Mouse (Mus musculus): ENCODE measurements around the gene 6430550D23Rik. TPM values are rescaled to one million over a fixed set of nuclear protein-coding genes. Genes with fewer than 3 reads are reported as not detected.

Gene 6430550D23Rik
- polyA plus RNA-seq, 1 experiment from 2014 or later: 1.9 TPM

DNA sequence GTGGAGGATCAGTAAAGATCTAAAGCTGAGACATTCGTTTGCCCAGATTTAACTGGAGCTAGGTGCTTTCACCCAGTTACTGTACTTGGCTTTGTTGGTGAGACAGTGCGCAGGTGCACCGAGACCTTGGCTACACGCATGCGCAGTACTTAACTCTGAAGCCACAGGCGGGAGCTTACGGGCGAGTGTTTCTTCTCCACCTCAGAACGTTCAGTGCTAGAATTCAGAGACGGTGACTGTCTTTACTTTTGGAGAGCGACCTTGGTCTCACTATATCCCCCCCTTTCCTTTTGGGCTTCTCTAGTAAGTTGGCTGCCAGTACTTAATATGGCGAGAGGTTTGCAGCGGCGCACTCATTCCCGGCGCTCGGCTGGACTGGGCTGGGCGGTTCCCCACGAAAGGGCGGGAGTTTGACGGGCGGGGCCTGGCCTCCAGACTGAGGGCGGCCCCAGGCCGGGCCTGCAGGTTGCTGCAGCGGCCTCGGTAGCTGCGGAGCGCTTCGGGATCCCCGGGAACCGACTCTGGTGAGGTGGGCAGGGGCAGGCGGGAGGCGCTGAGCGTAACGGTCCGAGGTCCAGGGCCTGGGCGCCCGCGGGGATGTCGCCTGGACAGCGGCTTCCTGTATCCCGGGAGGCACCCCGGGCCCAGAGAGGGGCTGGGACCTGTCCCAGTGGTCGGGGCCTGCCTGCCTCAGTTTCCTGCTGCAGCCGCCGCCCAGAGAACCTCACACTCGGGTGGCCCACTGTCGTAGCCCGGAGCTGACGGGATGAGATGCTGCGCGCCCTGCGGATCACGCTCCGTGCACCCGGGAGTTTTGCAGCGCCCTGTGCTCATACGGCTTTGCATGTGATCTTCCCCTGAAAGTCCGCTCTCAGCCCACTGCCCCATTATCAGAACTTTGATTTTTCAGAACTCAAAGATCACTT is 51.4 kb downstream of the 6430550D23Rik start, which contains the start of gene Cep250:
TSS of gene Cep250 (plus strand) at position 325 of the 926 bp plus-strand sequence.
- Histone ChIP-seq H3K9ac (peak within 1 kb of the TSS; percentile 94), H3K27ac (ENCODE audit: low read depth) (peak within 1 kb of the TSS; percentile 85), H3K36me3 (ENCODE audit: insufficient read depth) (peaks cover 4% of the 10 kb centered on the region; the same call in 1 of the 2 replicates), H3K9me3 (ENCODE audit: low read depth, low read length) (no peaks in the 10 kb centered on the region), H3K4me3 (ENCODE audit: low read depth, low read length) (peak within 1 kb of the TSS; percentile 94), H3K4me2 (peak within 1 kb of the TSS; percentile 78), H3K4me1 (ENCODE audit: insufficient read depth) (0 out of 2 replicates have a peak, but pooled peaks cover 7% of the 10 kb centered on the region), H3K27me3 (ENCODE audit: insufficient read depth, low read length) (no peaks in the 10 kb centered on the region)
- WGBS: under 1% methylated on average over 59 of the region's 59 CpGs
- no peak for TF ChIP-seq CTCF (IDR thresholded peaks at IDR 0.05; ENCODE audit: low read depth)
- ATAC-seq (ENCODE audit: insufficient read depth): peak; percentile 98
- DNase-seq: peak; percentile 95

DNA sequence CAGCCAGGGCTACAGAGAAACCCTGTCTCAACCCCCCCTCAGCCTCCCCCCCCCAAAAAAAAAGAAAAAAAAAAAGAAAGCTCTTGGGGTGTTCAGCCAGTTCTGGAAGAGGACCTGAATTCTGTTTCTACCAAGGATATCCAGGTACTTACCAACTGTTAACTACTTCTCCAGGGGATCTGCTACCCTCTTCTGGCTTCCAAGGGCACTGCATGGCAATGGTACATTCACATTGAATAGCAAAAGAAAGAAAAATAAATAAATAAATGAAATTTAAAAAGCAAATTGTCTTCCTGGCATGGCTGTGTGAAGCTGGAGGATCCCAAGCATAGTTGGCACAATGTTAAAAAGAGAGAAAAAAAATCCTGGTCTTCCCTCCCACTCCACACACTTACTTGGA is 55.8 kb downstream of the 6430550D23Rik start:
- Histone ChIP-seq H3K9ac (no peak overlapping the region), H3K27me3 (ENCODE audit: insufficient read depth, low read length) (no peaks in the 10 kb centered on the region), H3K4me3 (ENCODE audit: low read depth, low read length) (no peak overlapping the region), H3K4me2 (no peak overlapping the region), H3K4me1 (ENCODE audit: insufficient read depth) (no peaks in the 10 kb centered on the region), H3K36me3 (ENCODE audit: insufficient read depth) (no peaks in the 10 kb centered on the region), H3K27ac (ENCODE audit: low read depth) (no peak overlapping the region), H3K9me3 (ENCODE audit: low read depth, low read length) (no peaks in the 10 kb centered on the region)
- no peak for ATAC-seq (ENCODE audit: insufficient read depth)
- TF ChIP-seq CTCF (IDR thresholded peaks at IDR 0.05; ENCODE audit: low read depth): peak; percentile 73
- DNase-seq: peak; percentile 86

DNA sequence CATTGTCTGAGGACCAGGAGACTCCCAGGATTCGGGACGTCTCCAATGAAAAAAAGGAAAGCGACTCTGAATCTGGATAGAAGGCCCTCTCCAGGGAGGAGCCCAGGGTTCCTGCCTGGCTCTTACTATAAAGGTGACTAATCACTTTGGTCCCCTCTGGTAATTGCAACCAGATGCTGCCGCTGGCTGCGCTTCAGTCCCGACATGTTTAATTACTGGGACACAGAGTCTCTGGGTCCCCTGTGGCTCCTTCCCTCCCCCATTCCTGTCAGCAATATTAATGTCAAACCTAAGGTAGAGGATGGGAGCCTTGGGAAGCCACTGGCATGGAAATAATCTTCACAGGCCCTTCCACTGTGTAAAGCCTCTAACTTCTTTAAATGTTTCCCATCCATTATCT is 58.4 kb downstream of the 6430550D23Rik start:
- no peaks in the 10 kb centered on the region for H3K36me3 ChIP-seq (ENCODE audit: insufficient read depth)

DNA sequence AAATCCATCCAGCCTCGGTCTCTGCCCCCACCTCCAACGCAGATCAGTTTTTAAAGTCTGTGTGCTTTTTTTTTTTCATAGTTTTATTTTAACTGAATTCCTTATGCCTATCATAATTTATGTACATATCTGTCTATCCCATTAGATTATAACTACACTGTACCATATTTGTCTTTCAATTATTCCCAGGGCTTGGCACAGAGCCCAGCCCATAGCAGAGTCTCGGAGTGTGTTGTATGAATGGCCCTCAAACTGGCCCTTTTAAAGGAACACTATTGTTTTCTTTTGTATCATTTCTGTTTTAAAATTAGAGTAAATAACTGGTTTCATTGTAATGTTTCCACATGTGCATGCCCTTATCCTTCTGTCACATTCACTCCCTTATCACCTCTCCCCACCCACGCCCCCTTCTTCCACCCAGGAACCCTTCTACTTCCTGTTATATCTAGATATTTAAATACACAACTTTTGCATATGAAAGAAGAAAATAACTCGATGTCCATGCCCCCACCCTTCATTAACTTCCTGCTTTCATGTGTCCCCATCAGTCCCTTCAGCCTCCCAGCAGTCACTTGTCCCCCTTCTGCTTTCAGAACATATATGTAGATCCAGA is 60.3 kb downstream of the 6430550D23Rik start:
- H3K27ac ChIP-seq (ENCODE audit: low read depth): no peak overlapping the region
- 33% methylated on average over 5 of the region's 5 CpGs for WGBS
- TF ChIP-seq CTCF (IDR thresholded peaks at IDR 0.05; ENCODE audit: low read depth): no peak

More for the DNA sequence above, 58.4 kb downstream of the 6430550D23Rik start:
- no peak overlapping the region for H3K9ac ChIP-seq
- peaks cover 2% of the 10 kb centered on the region; the same call in 1 of the 2 replicates for H3K27me3 ChIP-seq (ENCODE audit: insufficient read depth, low read length)
- DNase-seq (no peak), ATAC-seq (ENCODE audit: insufficient read depth) (no peak)
- TF ChIP-seq CTCF (IDR thresholded peaks at IDR 0.05; ENCODE audit: low read depth): no peak
- no peak overlapping the region for H3K27ac ChIP-seq (ENCODE audit: low read depth)
- no peak overlapping the region for H3K4me2 ChIP-seq
- H3K4me1 ChIP-seq (ENCODE audit: insufficient read depth): no peaks in the 10 kb centered on the region
- no peaks in the 10 kb centered on the region for H3K9me3 ChIP-seq (ENCODE audit: low read depth, low read length)
- 22% methylated on average over 6 of the region's 6 CpGs for WGBS
- no peak overlapping the region for H3K4me3 ChIP-seq (ENCODE audit: low read depth, low read length)

DNA sequence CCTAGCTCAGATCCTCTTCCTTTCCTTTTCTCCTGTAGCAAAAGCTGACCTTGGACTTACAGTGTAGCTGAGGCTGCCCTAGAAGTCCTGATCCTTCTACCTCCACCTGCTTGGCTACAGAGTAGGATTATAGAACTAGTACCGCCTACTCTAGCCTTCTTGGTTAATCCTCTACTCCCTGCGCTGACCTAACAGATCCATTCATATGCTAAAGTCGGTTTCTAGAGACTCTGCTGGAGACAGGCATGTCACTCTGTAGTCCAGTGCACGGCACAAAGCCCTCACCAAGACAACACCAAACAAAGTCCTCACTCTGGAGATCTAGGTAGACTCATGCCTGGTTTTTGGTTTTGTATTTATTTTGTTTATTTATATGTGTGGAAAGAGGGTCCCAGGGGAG is 61.3 kb downstream of the 6430550D23Rik start:
- WGBS: 28% methylated on average over 4 of the region's 4 CpGs
- no peaks in the 10 kb centered on the region for H3K4me1 ChIP-seq (ENCODE audit: insufficient read depth)
- no peak overlapping the region for H3K9ac ChIP-seq

More for the DNA sequence above, 60.3 kb downstream of the 6430550D23Rik start:
- DNase-seq: peak; percentile 74
- Histone ChIP-seq H3K4me1 (ENCODE audit: insufficient read depth) (no peaks in the 10 kb centered on the region), H3K9ac (no peak overlapping the region), H3K4me2 (no peak overlapping the region), H3K4me3 (ENCODE audit: low read depth, low read length) (no peak overlapping the region), H3K9me3 (ENCODE audit: low read depth, low read length) (no peaks in the 10 kb centered on the region), H3K36me3 (ENCODE audit: insufficient read depth) (no peaks in the 10 kb centered on the region), H3K27me3 (ENCODE audit: insufficient read depth, low read length) (peaks cover 4% of the 10 kb centered on the region; the same call in 1 of the 2 replicates)
- ATAC-seq (ENCODE audit: insufficient read depth): no peak

DNA sequence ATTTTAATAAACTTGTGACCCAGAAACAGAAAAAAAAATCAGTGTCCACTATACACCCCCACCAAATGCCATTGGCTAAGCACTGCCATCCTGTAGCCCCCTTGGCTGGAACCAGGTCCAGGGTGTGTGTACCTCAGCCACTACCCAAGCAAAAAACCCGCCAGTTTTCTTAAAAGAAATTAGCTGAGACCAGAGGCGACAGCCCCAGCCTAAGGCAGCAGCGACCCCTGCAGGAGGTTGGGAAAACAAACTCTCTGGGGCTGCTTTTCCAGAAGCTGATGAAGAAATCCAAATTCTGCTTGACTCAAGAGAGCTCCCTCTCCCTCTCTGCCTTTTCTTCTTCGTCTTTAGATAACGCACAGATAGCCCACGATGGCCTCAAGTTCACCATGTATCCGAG is 61.7 kb downstream of the 6430550D23Rik start:
- H3K4me1 ChIP-seq (ENCODE audit: insufficient read depth): no peaks in the 10 kb centered on the region
- H3K27ac ChIP-seq (ENCODE audit: low read depth): no peak overlapping the region
- DNase-seq (peak; percentile 88), ATAC-seq (ENCODE audit: insufficient read depth) (peak; percentile 30; the same call in 1 of the 2 replicates)
- H3K27me3 ChIP-seq (ENCODE audit: insufficient read depth, low read length): peaks cover 4% of the 10 kb centered on the region; the same call in 1 of the 2 replicates
- H3K4me2 ChIP-seq: no peak overlapping the region
- TF ChIP-seq CTCF (IDR thresholded peaks at IDR 0.05; ENCODE audit: low read depth): peak; percentile 83
- 4% methylated on average over 7 of the region's 7 CpGs for WGBS
- H3K36me3 ChIP-seq (ENCODE audit: insufficient read depth): no peaks in the 10 kb centered on the region
- no peak overlapping the region for H3K4me3 ChIP-seq (ENCODE audit: low read depth, low read length)
- H3K9me3 ChIP-seq (ENCODE audit: low read depth, low read length): no peaks in the 10 kb centered on the region
- H3K9ac ChIP-seq: no peak overlapping the region

More for the DNA sequence above, 61.3 kb downstream of the 6430550D23Rik start:
- Histone ChIP-seq H3K4me2 (no peak overlapping the region), H3K27me3 (ENCODE audit: insufficient read depth, low read length) (peaks cover 4% of the 10 kb centered on the region; the same call in 1 of the 2 replicates), H3K9me3 (ENCODE audit: low read depth, low read length) (no peaks in the 10 kb centered on the region), H3K4me3 (ENCODE audit: low read depth, low read length) (no peak overlapping the region), H3K36me3 (ENCODE audit: insufficient read depth) (no peaks in the 10 kb centered on the region), H3K27ac (ENCODE audit: low read depth) (no peak overlapping the region)
- DNase-seq: no peak
- no peak for TF ChIP-seq CTCF (IDR thresholded peaks at IDR 0.05; ENCODE audit: low read depth)
- no peak for ATAC-seq (ENCODE audit: insufficient read depth)

DNA sequence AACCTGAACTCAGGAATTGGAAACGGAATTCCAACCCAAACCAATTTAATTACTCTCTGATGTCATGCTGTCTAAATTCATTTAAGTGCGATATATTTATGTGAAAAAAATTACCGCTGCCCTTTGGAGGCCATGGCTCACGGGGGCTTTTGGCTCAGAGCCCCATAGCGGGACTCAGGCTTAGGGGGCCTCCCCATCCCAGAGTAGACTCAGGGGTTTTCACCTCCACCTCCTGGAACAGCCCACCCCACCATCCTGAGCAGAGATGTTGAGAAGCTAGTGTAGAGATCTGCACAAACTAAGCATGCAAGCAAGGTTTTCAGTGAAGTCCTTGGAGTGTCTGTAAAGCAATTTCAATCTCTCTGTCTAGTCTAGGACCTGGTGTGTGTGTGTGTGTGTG is 62.2 kb downstream of the 6430550D23Rik start:
- DNase-seq: no peak
- 42% methylated on average over 5 of the region's 5 CpGs for WGBS

More for the DNA sequence above, 62.2 kb downstream of the 6430550D23Rik start:
- TF ChIP-seq CTCF (IDR thresholded peaks at IDR 0.05; ENCODE audit: low read depth): no peak
- no peak for ATAC-seq (ENCODE audit: insufficient read depth)
- Histone ChIP-seq H3K9ac (no peak overlapping the region), H3K27me3 (ENCODE audit: insufficient read depth, low read length) (peaks cover 4% of the 10 kb centered on the region; the same call in 1 of the 2 replicates), H3K36me3 (ENCODE audit: insufficient read depth) (no peaks in the 10 kb centered on the region), H3K4me1 (ENCODE audit: insufficient read depth) (no peaks in the 10 kb centered on the region), H3K9me3 (ENCODE audit: low read depth, low read length) (no peaks in the 10 kb centered on the region), H3K27ac (ENCODE audit: low read depth) (no peak overlapping the region), H3K4me3 (ENCODE audit: low read depth, low read length) (no peak overlapping the region), H3K4me2 (no peak overlapping the region)

All from lung, embryonic 14.5 days (tissue).